Mouse (Mus musculus): ENCODE results near the gene Plvap. TPM values are rescaled to one million over a fixed set of nuclear protein-coding genes. Genes with fewer than 3 reads are reported as not detected.

The Plvap gene
- polyA plus RNA-seq, 1 experiment from 2014 or later = 145 TPM

DNA sequence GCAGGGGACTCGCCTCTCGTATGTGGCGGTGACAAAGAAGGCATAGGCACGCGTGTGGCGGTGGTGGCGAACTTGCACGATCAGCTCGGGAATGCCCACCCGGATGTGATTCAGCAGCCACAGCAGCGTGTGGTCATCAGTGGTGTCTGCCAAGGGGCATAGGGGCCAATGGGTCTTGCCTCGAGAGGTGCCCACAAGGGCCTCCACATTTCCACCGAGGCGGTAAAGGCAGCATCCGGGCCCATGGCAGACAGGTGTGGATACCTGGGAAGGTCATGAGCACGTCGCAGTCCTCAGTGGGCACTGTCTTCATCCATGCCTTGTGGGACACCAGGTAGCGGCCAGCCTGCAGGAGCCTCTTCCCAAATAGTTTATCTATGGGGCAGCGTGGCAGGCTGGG, 26.8 kb downstream of the Plvap start:
- H3K4me1 ChIP-seq (replicated peaks; ENCODE audit: control insufficient read depth, insufficient read depth, low read length) = peaks cover 16% of the 10 kb centered on the region

DNA sequence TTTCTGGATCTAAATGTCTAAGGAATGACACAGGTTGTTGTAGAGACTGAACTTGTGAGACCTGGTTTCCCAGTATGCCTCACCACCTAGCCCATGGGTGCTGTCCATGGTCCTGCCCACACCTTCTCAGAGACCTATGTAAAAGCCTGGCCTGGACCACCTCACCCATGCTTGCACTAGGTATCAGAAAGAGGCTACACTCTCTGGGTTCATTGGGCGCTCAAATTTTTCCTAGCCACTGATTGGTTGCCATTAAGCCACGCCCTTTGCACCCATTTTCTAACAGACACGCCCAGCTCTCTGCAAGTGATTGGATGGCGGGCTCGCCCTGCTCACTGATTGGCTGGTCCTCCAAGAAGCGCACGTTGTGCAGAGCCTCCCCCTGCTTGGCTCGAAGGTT, 27.6 kb downstream of the Plvap start:
- WGBS = 55% methylated on average over 8 of the region's 8 CpGs
- Histone ChIP-seq H3K27ac (ENCODE audit: low read length) (no peak overlapping the region), H3K9ac (ENCODE audit: low read length) (no peak overlapping the region), H3K9me3 (ENCODE audit: control insufficient read depth, low read length) (no peaks in the 10 kb centered on the region), H3K4me3 (ENCODE audit: low read length) (no peak overlapping the region), H3K27me3 (ENCODE audit: control insufficient read depth, insufficient read depth, low read depth, low read length) (no peaks in the 10 kb centered on the region), H3K4me2 (ENCODE audit: low read depth, low read length) (no peak overlapping the region), H3K4me1 (replicated peaks; ENCODE audit: control insufficient read depth, insufficient read depth, low read length) (peaks cover 9% of the 10 kb centered on the region; the same call in 1 of the 2 replicates), H3K36me3 (ENCODE audit: control insufficient read depth, insufficient read depth, low read length) (peaks cover 3% of the 10 kb centered on the region; the same call in 1 of the 2 replicates)
- no peak for ATAC-seq (ENCODE audit: low read depth)

More for the DNA sequence above, 26.8 kb downstream of the Plvap start:
- H3K4me3 ChIP-seq (ENCODE audit: low read length) = peak overlapping the region; percentile 80; the same call in 1 of the 2 replicates
- peak overlapping the region; percentile 82 for H3K4me2 ChIP-seq (ENCODE audit: low read depth, low read length)
- ATAC-seq (ENCODE audit: low read depth) = no peak
- H3K9me3 ChIP-seq (ENCODE audit: control insufficient read depth, low read length) = no peaks in the 10 kb centered on the region
- no peaks in the 10 kb centered on the region for H3K27me3 ChIP-seq (ENCODE audit: control insufficient read depth, insufficient read depth, low read depth, low read length)
- peak overlapping the region; percentile 89; the same call in 1 of the 2 replicates for H3K9ac ChIP-seq (ENCODE audit: low read length)
- peaks cover 3% of the 10 kb centered on the region; the same call in 1 of the 2 replicates for H3K36me3 ChIP-seq (ENCODE audit: control insufficient read depth, insufficient read depth, low read length)
- 90% methylated on average over 19 of the region's 19 CpGs for WGBS
- H3K27ac ChIP-seq (ENCODE audit: low read length) = no peak overlapping the region

GRCm38 (mm10) chr8:71478943-71479342, 32.6 kb downstream of the Plvap start:
- no peak overlapping the region for H3K9ac ChIP-seq (ENCODE audit: low read length)
- H3K4me1 ChIP-seq (replicated peaks; ENCODE audit: control insufficient read depth, insufficient read depth, low read length) = peaks cover 12% of the 10 kb centered on the region; the same call in 1 of the 2 replicates
- no peak overlapping the region for H3K4me3 ChIP-seq (ENCODE audit: low read length)
- ATAC-seq (ENCODE audit: low read depth) = no peak
- H3K9me3 ChIP-seq (ENCODE audit: control insufficient read depth, low read length) = no peaks in the 10 kb centered on the region
- H3K36me3 ChIP-seq (ENCODE audit: control insufficient read depth, insufficient read depth, low read length) = peaks cover 13% of the 10 kb centered on the region
- no peaks in the 10 kb centered on the region for H3K27me3 ChIP-seq (ENCODE audit: control insufficient read depth, insufficient read depth, low read depth, low read length)
- H3K27ac ChIP-seq (ENCODE audit: low read length) = no peak overlapping the region
- H3K4me2 ChIP-seq (ENCODE audit: low read depth, low read length) = no peak overlapping the region
- 88% methylated on average over 11 of the region's 11 CpGs for WGBS

DNA sequence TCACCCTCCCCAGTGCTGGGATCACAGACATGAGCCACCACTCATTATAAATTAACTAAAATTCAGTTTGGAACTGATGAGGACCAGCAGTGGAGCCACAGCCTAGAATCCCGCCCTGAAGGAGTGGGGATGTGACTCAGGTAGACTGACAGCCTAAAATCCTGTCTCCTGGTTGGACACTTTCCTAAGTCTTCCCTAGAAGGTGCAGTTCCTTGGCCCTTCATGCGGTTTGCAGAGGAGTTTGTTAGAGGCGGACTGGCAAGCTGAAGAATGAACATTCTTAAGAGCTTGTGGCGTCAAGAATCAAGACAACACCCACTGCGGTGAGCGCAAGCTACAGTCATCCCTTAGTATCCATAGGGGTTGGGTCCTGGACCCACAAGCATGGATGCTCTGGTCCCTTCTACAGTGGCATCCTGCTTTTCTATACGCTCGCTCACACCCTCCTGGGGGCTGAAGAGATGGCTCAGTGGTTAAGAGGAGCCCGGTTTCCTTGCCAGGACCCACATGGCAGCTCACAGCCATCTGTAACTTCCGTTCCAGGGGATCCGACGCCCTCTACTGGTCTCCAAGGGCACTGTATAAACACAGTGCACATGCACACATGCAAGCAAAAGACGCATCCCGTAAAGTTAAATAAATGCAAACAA, 34.2 kb downstream of the Plvap start:
- peaks cover 12% of the 10 kb centered on the region; the same call in 1 of the 2 replicates for H3K4me1 ChIP-seq (replicated peaks; ENCODE audit: control insufficient read depth, insufficient read depth, low read length)
- H3K9ac ChIP-seq (ENCODE audit: low read length) = peak overlapping the region; percentile 78
- no peak for ATAC-seq (ENCODE audit: low read depth)
- H3K27ac ChIP-seq (ENCODE audit: low read length) = no peak overlapping the region
- WGBS = 49% methylated on average over 14 of the region's 14 CpGs
- peak overlapping the region; percentile 69 for H3K4me3 ChIP-seq (ENCODE audit: low read length)
- H3K9me3 ChIP-seq (ENCODE audit: control insufficient read depth, low read length) = no peaks in the 10 kb centered on the region
- H3K27me3 ChIP-seq (ENCODE audit: control insufficient read depth, insufficient read depth, low read depth, low read length) = no peaks in the 10 kb centered on the region
- peaks cover 20% of the 10 kb centered on the region for H3K36me3 ChIP-seq (ENCODE audit: control insufficient read depth, insufficient read depth, low read length)
- peak overlapping the region; percentile 96 for H3K4me2 ChIP-seq (ENCODE audit: low read depth, low read length)

DNA sequence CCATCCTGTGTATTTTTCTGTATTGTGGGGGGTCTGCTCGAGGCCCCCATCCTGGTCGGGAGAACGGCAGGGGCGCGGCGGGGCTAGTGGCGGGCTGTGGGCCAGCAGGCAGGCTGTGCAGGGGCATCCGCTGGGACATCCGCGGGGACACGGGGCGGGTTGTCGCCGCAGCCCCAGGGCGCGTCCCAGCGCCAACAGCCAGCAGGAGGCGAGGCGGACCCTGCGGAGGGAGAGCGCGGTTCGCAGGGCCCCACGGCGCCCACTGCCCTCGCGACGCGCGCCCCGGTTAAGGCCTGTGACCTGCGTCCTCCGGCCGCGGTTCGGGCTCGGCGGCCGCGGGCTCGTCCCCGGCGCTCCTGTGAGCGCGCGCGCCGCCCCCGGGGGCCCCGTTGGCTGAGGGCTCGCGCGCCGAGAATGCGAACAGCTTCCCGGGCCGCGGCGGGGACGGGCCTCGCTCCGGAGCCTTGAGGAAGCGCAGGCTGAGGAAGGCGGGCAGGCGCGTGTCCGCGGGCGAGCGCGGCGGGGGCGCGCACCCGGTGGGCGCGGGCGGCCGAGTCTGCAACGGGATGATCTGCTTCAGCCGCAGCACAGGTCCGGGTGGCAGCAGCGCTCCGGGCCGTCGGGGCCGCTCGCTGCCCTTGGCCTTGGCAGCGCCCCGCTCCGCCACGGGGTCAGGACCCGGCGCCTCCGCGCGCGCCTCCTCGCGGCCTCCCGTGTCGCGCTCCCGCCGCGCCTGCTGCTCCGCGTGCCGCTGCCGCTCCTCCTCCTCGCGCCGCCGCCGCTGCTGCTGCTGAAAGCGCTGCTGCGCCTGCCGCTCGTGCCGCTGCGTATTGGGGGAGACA, 35.2 kb downstream of the Plvap start:
- Histone ChIP-seq H3K4me3 (ENCODE audit: low read length) (peak overlapping the region; percentile 69), H3K27ac (ENCODE audit: low read length) (peak overlapping the region; percentile 78), H3K4me1 (replicated peaks; ENCODE audit: control insufficient read depth, insufficient read depth, low read length) (peaks cover 12% of the 10 kb centered on the region; the same call in 1 of the 2 replicates), H3K27me3 (ENCODE audit: control insufficient read depth, insufficient read depth, low read depth, low read length) (no peaks in the 10 kb centered on the region), H3K36me3 (ENCODE audit: control insufficient read depth, insufficient read depth, low read length) (peaks cover 26% of the 10 kb centered on the region), H3K9ac (ENCODE audit: low read length) (peak overlapping the region; percentile 78), H3K4me2 (ENCODE audit: low read depth, low read length) (peak overlapping the region; percentile 96), H3K9me3 (ENCODE audit: control insufficient read depth, low read length) (no peaks in the 10 kb centered on the region)
- peak; percentile 88 for ATAC-seq (ENCODE audit: low read depth)
- 0% methylated on average over 68 of the region's 121 CpGs for WGBS

- peaks cover 24% of the 10 kb centered on the region for H3K36me3 ChIP-seq (ENCODE audit: control insufficient read depth, insufficient read depth, low read length)
- no peak for ATAC-seq (ENCODE audit: low read depth)
- no peaks in the 10 kb centered on the region for H3K27me3 ChIP-seq (ENCODE audit: control insufficient read depth, insufficient read depth, low read depth, low read length)
- peaks cover 12% of the 10 kb centered on the region for H3K4me1 ChIP-seq (replicated peaks; ENCODE audit: control insufficient read depth, insufficient read depth, low read length)
- H3K27ac ChIP-seq (ENCODE audit: low read length) = peak overlapping the region; percentile 78
- H3K9me3 ChIP-seq (ENCODE audit: control insufficient read depth, low read length) = no peaks in the 10 kb centered on the region
- 14% methylated on average over 4 of the region's 4 CpGs for WGBS
- peak overlapping the region; percentile 78 for H3K9ac ChIP-seq (ENCODE audit: low read length)
- peak overlapping the region; percentile 96 for H3K4me2 ChIP-seq (ENCODE audit: low read depth, low read length)
- H3K4me3 ChIP-seq (ENCODE audit: low read length) = peak overlapping the region; percentile 69
Observed at GRCm38 (mm10) chr8:71475702-71476075, 35.9 kb downstream of the Plvap start.

DNA sequence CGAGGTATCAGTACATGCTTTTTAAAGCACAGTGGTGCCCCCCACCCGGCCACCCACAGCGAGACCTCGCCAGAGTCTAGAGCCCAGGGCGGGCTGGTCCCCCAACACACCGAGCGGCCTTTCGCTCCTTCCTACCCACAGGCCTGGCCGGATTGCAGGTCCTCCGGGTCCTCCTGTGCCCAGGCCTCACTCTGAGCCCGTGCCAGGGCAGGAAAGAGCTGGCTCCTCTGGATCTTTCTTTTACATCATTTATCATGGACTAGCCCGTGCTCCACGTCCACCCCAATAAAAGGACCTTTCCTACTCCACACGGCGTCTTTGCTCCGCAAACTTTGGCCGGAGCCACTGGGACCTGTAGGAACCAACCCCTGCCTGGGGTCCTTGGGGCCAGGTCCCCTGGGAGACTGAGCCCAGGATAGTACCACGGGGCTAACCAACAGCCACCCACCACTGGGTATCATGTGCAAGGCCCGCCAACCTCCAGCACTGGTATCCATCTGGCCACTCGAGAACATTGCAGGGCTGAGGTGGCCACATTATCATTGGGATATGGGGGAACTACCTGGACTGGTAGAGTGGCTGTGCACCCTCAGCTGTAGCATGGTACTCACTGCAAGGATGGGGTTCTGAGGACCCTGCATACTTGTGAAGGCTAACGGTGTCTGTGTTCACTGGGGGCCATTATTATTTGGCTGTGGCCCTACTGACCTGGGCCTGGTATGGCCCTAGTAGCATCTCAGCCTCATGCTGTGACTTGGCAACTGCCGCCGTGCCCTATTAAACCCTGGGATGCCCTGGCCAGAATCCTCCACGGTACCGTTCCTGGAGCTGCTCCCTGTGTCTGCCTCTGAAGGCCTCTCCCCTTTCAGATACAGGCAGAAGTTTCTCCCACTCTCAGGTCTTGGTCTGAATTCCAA, 36.5 kb downstream of the Plvap start:
- H3K4me3 ChIP-seq (ENCODE audit: low read length) = no peak overlapping the region
- H3K9ac ChIP-seq (ENCODE audit: low read length) = no peak overlapping the region; the same call in 1 of the 2 replicates

GRCm38 (mm10) chr8:71474344-71474743, 37.2 kb downstream of the Plvap start:
- whole genome bisulfite sequencing = 89% methylated on average over 18 of the region's 18 CpGs
- Histone ChIP-seq H3K4me3 (ENCODE audit: low read length) (no peak overlapping the region), H3K4me2 (ENCODE audit: low read depth, low read length) (no peak overlapping the region), H3K27ac (ENCODE audit: low read length) (no peak overlapping the region), H3K4me1 (replicated peaks; ENCODE audit: control insufficient read depth, insufficient read depth, low read length) (peaks cover 23% of the 10 kb centered on the region), H3K9me3 (ENCODE audit: control insufficient read depth, low read length) (no peaks in the 10 kb centered on the region), H3K9ac (ENCODE audit: low read length) (no peak overlapping the region), H3K36me3 (ENCODE audit: control insufficient read depth, insufficient read depth, low read length) (peaks cover 23% of the 10 kb centered on the region), H3K27me3 (ENCODE audit: control insufficient read depth, insufficient read depth, low read depth, low read length) (no peaks in the 10 kb centered on the region)
- ATAC-seq (ENCODE audit: low read depth) = no peak

More for the DNA sequence above, 36.5 kb downstream of the Plvap start:
- no peaks in the 10 kb centered on the region for H3K9me3 ChIP-seq (ENCODE audit: control insufficient read depth, low read length)
- WGBS = 86% methylated on average over 25 of the region's 25 CpGs
- peaks cover 23% of the 10 kb centered on the region for H3K36me3 ChIP-seq (ENCODE audit: control insufficient read depth, insufficient read depth, low read length)
- ATAC-seq (ENCODE audit: low read depth) = no peak
- peak overlapping the region; percentile 78 for H3K27ac ChIP-seq (ENCODE audit: low read length)
- H3K4me1 ChIP-seq (replicated peaks; ENCODE audit: control insufficient read depth, insufficient read depth, low read length) = peaks cover 19% of the 10 kb centered on the region
- H3K4me2 ChIP-seq (ENCODE audit: low read depth, low read length) = peak overlapping the region; percentile 96; the same call in 1 of the 2 replicates
- no peaks in the 10 kb centered on the region for H3K27me3 ChIP-seq (ENCODE audit: control insufficient read depth, insufficient read depth, low read depth, low read length)
